Mouse (Mus musculus) left cerebral cortex, adult 6 months (tissue): ENCODE measurements around the gene Mapk7. TPM values are rescaled to one million over a fixed set of nuclear protein-coding genes. Genes with fewer than 3 reads are reported as not detected.

Experiments
- long read RNA-seq, 2 experiments: library from polyadenylated mRNA; unstranded; transcript quantifications; one replicate each; pipeline ENCODE4 v2.0.0; 2019 to 2020
- polyA plus RNA-seq: library from polyadenylated mRNA; unstranded; fragments of <200 nt; fragmentation: Nextera tagmentation; gene quantifications from 2 replicates; pipeline ENCODE4 v1.2.3, GENCODE M21; 2021

Gene Mapk7
- polyA plus RNA-seq = 11.9 and 12.0 TPM in 2 replicates
- long read RNA-seq, experiment 1, full-length matches to known transcripts = 30 of 77 reads
- long read RNA-seq, experiment 1, partial matches to known transcripts = 13 of 77 reads
- long read RNA-seq, experiment 1, other reads (novel, unspliced or antisense) = 34 of 77 reads
- long read RNA-seq, experiment 2, partial matches to known transcripts = 11 of 16 reads
- long read RNA-seq, experiment 2, other reads (novel, unspliced or antisense) = 3 of 16 reads

DNA sequence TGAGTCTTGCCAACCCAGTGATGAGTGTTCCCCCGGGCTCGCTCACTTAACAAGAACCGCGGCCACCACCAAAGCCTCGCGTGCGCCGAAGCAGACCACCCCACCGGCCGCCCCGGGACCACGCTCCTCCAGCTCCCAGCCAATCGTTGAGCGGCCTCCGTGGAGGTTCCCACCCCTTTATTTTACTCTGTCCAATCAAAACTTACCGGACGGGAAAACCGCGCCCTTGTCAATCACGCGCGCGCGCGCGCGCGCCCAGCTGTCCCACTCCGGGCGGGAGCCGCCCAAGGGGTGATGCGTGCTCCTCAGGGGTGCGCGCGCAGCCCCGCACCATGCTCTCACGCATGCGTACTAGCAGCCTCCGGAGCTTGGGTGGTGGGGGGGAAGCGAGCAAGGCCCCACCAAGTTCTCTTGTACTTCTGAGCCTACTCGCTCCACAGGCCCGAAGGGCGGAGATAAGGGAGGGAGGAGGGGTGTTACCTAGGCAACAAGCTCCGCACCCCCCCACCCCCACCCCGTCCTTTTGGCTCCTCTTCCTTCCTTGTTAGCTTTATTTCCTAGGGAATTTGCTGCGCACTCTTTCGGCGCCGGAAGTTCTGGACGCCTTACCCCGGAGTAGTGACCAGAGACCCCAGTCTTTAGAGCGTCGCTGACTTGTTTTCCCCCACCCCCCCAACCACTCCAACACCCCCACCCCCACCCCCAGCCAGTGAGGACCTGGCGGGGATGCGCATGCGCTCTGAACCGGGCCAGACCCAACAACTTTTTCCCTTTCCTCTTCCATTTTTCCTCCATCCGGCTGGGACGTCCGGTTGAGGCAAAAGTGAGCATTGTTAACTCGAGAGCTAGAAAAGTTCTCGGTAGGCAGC is at the start of gene Mapk7:
Gene Mapk7 (minus strand): TSS at position 278 of the 869 bp plus-strand sequence.

DNA sequence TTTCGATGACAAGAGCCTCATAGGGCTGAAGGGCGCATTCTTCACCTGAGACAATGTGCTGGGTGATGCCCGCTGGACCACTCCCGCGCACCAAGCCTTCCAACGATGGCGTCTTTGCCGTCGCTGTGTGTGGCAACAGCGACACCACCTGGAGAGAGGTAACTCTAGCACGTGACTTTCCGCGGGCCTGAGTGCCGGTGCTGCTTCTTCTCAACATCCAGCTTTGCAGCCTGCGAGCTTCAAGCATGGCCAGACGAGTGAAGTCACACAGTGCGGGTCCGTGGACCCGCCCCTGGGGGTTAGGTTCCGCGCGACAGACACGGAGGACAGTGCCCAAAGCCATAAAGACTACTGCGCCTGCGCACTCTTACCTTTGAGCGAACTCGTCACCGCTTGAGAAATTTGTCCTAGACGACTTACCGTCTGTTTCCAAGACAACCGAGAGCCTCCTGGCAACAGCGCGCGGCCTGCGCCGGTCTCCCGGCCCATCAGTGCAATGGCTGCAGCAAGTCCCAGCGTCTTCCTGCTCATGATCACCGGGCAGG is 10.6 kb upstream of the Mapk7 start, which contains the start of gene B9d1:
Gene B9d1 (plus strand): TSS at position 432 of the 545 bp plus-strand sequence.

DNA sequence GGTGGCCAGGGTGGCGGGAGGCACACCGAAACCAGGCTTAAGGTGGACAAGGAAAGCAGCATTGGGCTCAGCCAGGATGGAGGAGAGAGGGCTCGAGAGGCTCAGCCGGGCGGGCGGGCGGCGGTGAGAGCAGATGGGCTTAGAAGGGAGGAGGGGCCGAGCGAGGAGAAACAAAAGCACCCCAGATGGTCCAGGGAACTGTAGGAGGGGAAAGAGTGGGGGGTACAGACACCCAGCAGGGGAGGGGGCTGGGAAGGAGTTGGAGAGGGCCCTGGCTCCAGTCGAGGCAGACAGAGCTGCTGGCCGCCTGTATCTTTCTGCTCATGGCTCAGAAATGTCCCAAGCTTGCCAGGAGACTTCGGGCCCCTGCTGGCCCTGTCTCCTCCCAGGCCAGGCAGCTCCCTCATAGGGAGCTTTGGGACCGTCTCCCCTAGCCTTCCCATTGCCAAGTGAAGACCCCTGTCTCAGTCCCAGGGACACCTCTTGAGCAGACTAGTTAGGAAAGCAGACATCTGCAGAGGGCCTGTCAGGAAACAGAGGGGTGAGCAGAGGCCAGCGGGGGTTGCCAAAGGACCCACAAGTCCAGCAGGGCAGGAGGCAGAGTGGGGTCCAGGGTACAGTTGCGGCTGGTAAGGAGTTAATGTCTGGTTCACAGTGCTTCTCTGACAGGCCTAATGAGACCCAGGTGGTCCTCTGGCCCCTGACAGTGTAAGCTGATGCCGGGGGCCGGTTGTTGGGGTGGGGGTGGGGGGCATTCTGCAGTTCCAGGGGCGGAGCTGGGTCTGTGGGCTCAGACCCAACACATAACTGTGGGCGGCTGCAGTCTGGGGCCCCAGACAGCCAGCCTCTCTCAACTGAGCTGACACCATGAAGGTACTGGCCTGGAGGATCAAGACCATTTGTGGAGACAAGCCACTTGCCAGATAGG is 9.3 kb downstream of the Mapk7 start, which contains the start of gene Mfap4:
Gene Mfap4 (plus strand): TSS at position 819 of the 928 bp plus-strand sequence.

Other genes starting within 250 kb of the Mapk7 start
- 23.9 and 30.1 TPM in 2 replicates for gene Aldh3a2, start 226.9 kb downstream of the Mapk7 start, polyA plus RNA-seq
- not detected in 2 replicates for gene Slc47a2, start 151.5 kb downstream of the Mapk7 start, polyA plus RNA-seq
- 1.9 and 2.3 TPM in 2 replicates for gene Slc47a1, start 116.1 kb downstream of the Mapk7 start, polyA plus RNA-seq
- 21.3 and 38.9 TPM in 2 replicates for gene Rnf112, start 40.3 kb downstream of the Mapk7 start, polyA plus RNA-seq
- gene Mfap4, start 9.0 kb downstream of the Mapk7 start, polyA plus RNA-seq = 1.4 and 2.3 TPM in 2 replicates
- 43.0 and 59.5 TPM in 2 replicates for gene B9d1, start 10.7 kb upstream of the Mapk7 start, polyA plus RNA-seq
- gene Epn2, start 85.3 kb upstream of the Mapk7 start, polyA plus RNA-seq = 83.8 and 121 TPM in 2 replicates
- gene Grap, start 158.9 kb upstream of the Mapk7 start, polyA plus RNA-seq = 8.6 and 9.3 TPM in 2 replicates
- gene Fam83g, start 189.7 kb upstream of the Mapk7 start, polyA plus RNA-seq = 0.04 TPM in 2 replicates
- gene Slc5a10, start 226.4 kb upstream of the Mapk7 start, polyA plus RNA-seq = 0.17 TPM in 1 of 2 replicates, not detected in the other